ENCODE assay signal across 8 mouse cellular contexts in the genomic region with DNA sequence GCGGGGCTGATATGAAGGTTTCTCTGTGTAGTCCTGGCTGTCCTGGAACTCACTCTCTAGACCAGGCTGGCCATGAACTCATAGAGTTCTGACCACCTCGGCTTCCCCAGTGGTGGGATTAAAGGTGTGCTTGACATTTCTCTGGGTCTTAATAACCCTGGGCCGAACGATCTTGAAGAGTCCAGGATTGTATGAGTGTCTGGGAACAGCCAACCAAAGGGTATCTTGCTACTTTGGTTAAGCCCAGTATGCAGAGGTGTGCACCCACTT. TPM values are rescaled to one million over a fixed set of nuclear protein-coding genes. Genes with fewer than 3 reads are reported as not detected.
DNase-seq lines count a peak whose midpoint lies in the region; ATAC-seq and TF ChIP-seq lines count a peak whose summit lies in the region.

No protein-coding gene starts in this region.

- no peaks in the 10 kb centered on the region for H3K9me3 ChIP-seq in forebrain, embryonic 10.5 days
- H3K9me3 ChIP-seq in intestine, postnatal 0 days (ENCODE audit: control insufficient read depth): no peaks in the 10 kb centered on the region
- no peaks in the 10 kb centered on the region for H3K9me3 ChIP-seq in neural tube, embryonic 13.5 days

- ATAC-seq in intestine, postnatal 0 days: no peak
- ATAC-seq in neural tube, embryonic 13.5 days (ENCODE audit: low read depth): no peak; the same call in 1 of the 2 replicates

- peak overlapping the region; percentile 51; the same call in 1 of the 2 replicates for H3K9ac ChIP-seq in intestine, postnatal 0 days (ENCODE audit: low read depth, low read length)
- H3K9ac ChIP-seq in neural tube, embryonic 13.5 days: peak overlapping the region; percentile 69

- H3K4me1 ChIP-seq in forebrain, embryonic 10.5 days: peaks cover 51% of the 10 kb centered on the region
- H3K4me1 ChIP-seq in intestine, postnatal 0 days (replicated peaks; ENCODE audit: control insufficient read depth, insufficient read depth, low read length): 0 out of 2 replicates have a peak, but pooled peaks cover 8% of the 10 kb centered on the region
- H3K4me1 ChIP-seq in neural tube, embryonic 13.5 days (replicated peaks): peaks cover 35% of the 10 kb centered on the region

- H3K27me3 ChIP-seq in forebrain, embryonic 10.5 days (ENCODE audit: poor library complexity, severe bottlenecking): peaks cover 22% of the 10 kb centered on the region
- no peaks in the 10 kb centered on the region for H3K27me3 ChIP-seq in intestine, postnatal 0 days (replicated peaks; ENCODE audit: control insufficient read depth, insufficient read depth, low read length)
- no peaks in the 10 kb centered on the region; the same call in 1 of the 2 replicates for H3K27me3 ChIP-seq in neural tube, embryonic 13.5 days

- 69% methylated on average over 4 of the region's 4 CpGs for WGBS in forebrain, embryonic 10.5 days
- WGBS in intestine, postnatal 0 days: 49% methylated on average over 4 of the region's 4 CpGs
- 66% methylated on average over 4 of the region's 4 CpGs for WGBS in neural tube, embryonic 13.5 days

- TF ChIP-seq CTCF in layer of hippocampus, adult 2 months (conservative IDR thresholded peaks at IDR 0.05): no peak
- TF ChIP-seq CTCF in intestine, postnatal 0 days (IDR thresholded peaks at IDR 0.05; ENCODE audit: low read depth): no peak

- peak overlapping the region; percentile 52; the same call in 1 of the 2 replicates for H3K4me3 ChIP-seq in layer of hippocampus, adult 2 months
- peak overlapping the region; percentile 53 for H3K4me3 ChIP-seq in forebrain, embryonic 10.5 days
- H3K4me3 ChIP-seq in intestine, postnatal 0 days (ENCODE audit: low read depth, low read length): no peak overlapping the region
- H3K4me3 ChIP-seq in neural tube, embryonic 13.5 days: peak overlapping the region; percentile 32; the same call in 1 of the 2 replicates

- H3K27ac ChIP-seq in layer of hippocampus, adult 2 months: peak overlapping the region; percentile 93
- peak overlapping the region; percentile 85 for H3K27ac ChIP-seq in forebrain, embryonic 10.5 days
- H3K27ac ChIP-seq in intestine, postnatal 0 days (ENCODE audit: low read depth, low read length): peak overlapping the region; percentile 84
- peak overlapping the region; percentile 86 for H3K27ac ChIP-seq in neural tube, embryonic 13.5 days (replicated peaks)

- no peaks in the 10 kb centered on the region for H3K36me3 ChIP-seq in forebrain, embryonic 10.5 days (replicated peaks)
- no peaks in the 10 kb centered on the region; the same call in 1 of the 2 replicates for H3K36me3 ChIP-seq in intestine, postnatal 0 days (ENCODE audit: control insufficient read depth, insufficient read depth)
- H3K36me3 ChIP-seq in neural tube, embryonic 13.5 days: no peaks in the 10 kb centered on the region

- H3K4me2 ChIP-seq in intestine, postnatal 0 days (replicated peaks; ENCODE audit: low read depth): peak overlapping the region; percentile 71
- H3K4me2 ChIP-seq in neural tube, embryonic 13.5 days: peak overlapping the region; percentile 53

- DNase-seq in layer of hippocampus, adult 2 months (ENCODE audit: low spot score in 2 of 2): no peak
- no peak for DNase-seq in layer of hippocampus, adult 8-10 months (ENCODE audit: low spot score in 2 of 2)
- DNase-seq in forebrain, embryonic 10.5 days (ENCODE audit: extremely low spot score, low spot score): no peak
- no peak for DNase-seq in T-cell, adult 2 months (ENCODE audit: low spot score)
- DNase-seq in spleen, adult 12 weeks (ENCODE audit: low spot score): no peak
- DNase-seq in gastrocnemius, postnatal 25 days: no peak

RNA-seq across cellular contexts. Expression of gene C1qtnf6, which starts 0.2 kb away (rescaled TPM):
- 1 to 10 TPM; 4.5 to 5.2 TPM for total RNA-seq in layer of hippocampus, adult 2 months (2021)
- 1 to 10 TPM; 2.1 to 3.4 (median 3.0) TPM for total RNA-seq in layer of hippocampus, adult 8-10 months (2022)
- polyA plus RNA-seq in forebrain, embryonic 10.5 days (2016; fragmentation: Nextera tagmentation; extraction: Ambion mirVana): 8.4 and 8.8 TPM in 2 replicates
- polyA plus RNA-seq in intestine, postnatal 0 days (2015; fragmentation: Nextera tagmentation; extraction: Ambion mirVana): 14.3 and 16.0 TPM in 2 replicates
- polyA plus RNA-seq in neural tube, embryonic 13.5 days (2015; fragmentation: Nextera tagmentation; extraction: Ambion mirVana): 7.4 and 8.5 TPM in 2 replicates
- 10 to 100 TPM; 16.4 to 16.8 TPM for total RNA-seq in gastrocnemius, postnatal 25 days (2021)

RNA-seq across cellular contexts. Expression of gene Sstr3, which starts 13.1 kb away (rescaled TPM):
- 10 to 100 TPM; 25.2 to 25.8 TPM for total RNA-seq in layer of hippocampus, adult 2 months (2021)
- 10 to 100 TPM; 25.8 to 31.9 (median 27.1) TPM for total RNA-seq in layer of hippocampus, adult 8-10 months (2022)
- polyA plus RNA-seq in forebrain, embryonic 10.5 days (2016; fragmentation: Nextera tagmentation; extraction: Ambion mirVana): 0.09 TPM in 1 of 2 replicates, not detected in the other
- 0.05 and 0.10 TPM in 2 replicates for polyA plus RNA-seq in intestine, postnatal 0 days (2015; fragmentation: Nextera tagmentation; extraction: Ambion mirVana)
- 0.25 and 0.29 TPM in 2 replicates for polyA plus RNA-seq in neural tube, embryonic 13.5 days (2015; fragmentation: Nextera tagmentation; extraction: Ambion mirVana)
- total RNA-seq in gastrocnemius, postnatal 25 days (2021): not detected

RNA-seq across cellular contexts. Expression of gene Il2rb, which starts 36.3 kb away (rescaled TPM):
- under 1 TPM in 1 of 2 experiments, not detected in 1; 0.20 TPM for total RNA-seq in layer of hippocampus, adult 2 months (2021)
- under 1 TPM; 0.12 to 0.50 (median 0.30) TPM for total RNA-seq in layer of hippocampus, adult 8-10 months (2022)
- polyA plus RNA-seq in forebrain, embryonic 10.5 days (2016; fragmentation: Nextera tagmentation; extraction: Ambion mirVana): not detected in 2 replicates
- polyA plus RNA-seq in intestine, postnatal 0 days (2015; fragmentation: Nextera tagmentation; extraction: Ambion mirVana): 0.58 and 0.63 TPM in 2 replicates
- polyA plus RNA-seq in neural tube, embryonic 13.5 days (2015; fragmentation: Nextera tagmentation; extraction: Ambion mirVana): 0.06 TPM in 1 of 2 replicates, not detected in the other
- not detected for total RNA-seq in gastrocnemius, postnatal 25 days (2021)

RNA-seq across cellular contexts. Expression of gene Rac2, which starts 41.2 kb away (rescaled TPM):
- 1 to 10 TPM; 2.2 to 3.7 TPM for total RNA-seq in layer of hippocampus, adult 2 months (2021)
- 10 to 100 TPM in 1 of 4 experiments, 1 to 10 TPM in 3; 1.5 to 21.5 (median 4.6) TPM for total RNA-seq in layer of hippocampus, adult 8-10 months (2022)
- 3.1 and 6.1 TPM in 2 replicates for polyA plus RNA-seq in forebrain, embryonic 10.5 days (2016; fragmentation: Nextera tagmentation; extraction: Ambion mirVana)
- 9.0 and 9.9 TPM in 2 replicates for polyA plus RNA-seq in intestine, postnatal 0 days (2015; fragmentation: Nextera tagmentation; extraction: Ambion mirVana)
- polyA plus RNA-seq in neural tube, embryonic 13.5 days (2015; fragmentation: Nextera tagmentation; extraction: Ambion mirVana): 6.4 and 8.8 TPM in 2 replicates
- 1 to 10 TPM in 1 of 2 experiments, under 1 TPM in 1; 0.43 to 3.4 TPM for total RNA-seq in gastrocnemius, postnatal 25 days (2021)

Comparison
In these comparisons a context has a peak if more than half of its experiments do, and no peak if none do; other contexts are left out.
1. RNA of gene Sstr3, which starts 13.1 kb away (total RNA-seq): 25.8 to 31.9 TPM in layer of hippocampus, adult 8-10 months and 25.2 to 25.8 TPM in layer of hippocampus, adult 2 months; not detected in gastrocnemius, postnatal 25 days; every median in the first group is over 10 times any median in the second.
2. Peak in every context shown above with its lines, with median percentiles within 50 percentile points of each other: H3K27ac ChIP-seq.